Mouse (Mus musculus) embryonic facial prominence, embryonic 13.5 days (tissue): ENCODE results near the gene Cyb5r1. TPM values are rescaled to one million over a fixed set of nuclear protein-coding genes. Genes with fewer than 3 reads are reported as not detected.
"Not testable (repeated sequence)": the region's sequence is repeated elsewhere in the genome, so short reads cannot be mapped to it uniquely, and the experiment has no call there.

Source experiments
- ATAC-seq: fragments of 200-750 bp; cut with Nextera tagmentation; 2 replicates; pipeline ENCODE4 v1.8.0; 2017; ENCODE audit warnings: low read depth; ENCODE audit not compliant: insufficient number of reproducible peaks, insufficient read depth, low FRiP score, low TSS enrichment
- H3K27ac ChIP-seq: fragments of 300-500 bp; sonication (generic); 2 replicates; pipeline ENCODE4 v1.5.1; 2015; ENCODE audit warnings: moderate library complexity, mild to moderate bottlenecking, inconsistent platforms
- H3K27me3 ChIP-seq: fragments of 300-500 bp; sonication (generic); 2 replicates; pipeline ENCODE4 v1.6.1; 2015; ENCODE audit warnings: mild to moderate bottlenecking, inconsistent platforms
- H3K36me3 ChIP-seq: fragments of 300-500 bp; sonication (generic); 2 replicates; pipeline ENCODE4 v1.6.1; 2015; ENCODE audit warnings: mild to moderate bottlenecking, inconsistent platforms
- H3K4me1 ChIP-seq: fragments of 300-500 bp; sonication (generic); 2 replicates; pipeline ENCODE4 v1.6.1; 2015; ENCODE audit warnings: inconsistent platforms
- H3K4me2 ChIP-seq: fragments of 300-500 bp; sonication (generic); 2 replicates; pipeline ENCODE4 v1.6.1; 2015; ENCODE audit warnings: moderate library complexity, mild to moderate bottlenecking, inconsistent platforms
- H3K4me3 ChIP-seq: fragments of 300-500 bp; sonication (generic); 2 replicates; pipeline ENCODE4 v1.5.1; 2015; ENCODE audit warnings: mild to moderate bottlenecking, inconsistent platforms
- H3K9ac ChIP-seq: fragments of 300-500 bp; sonication (generic); 2 replicates; pipeline ENCODE4 v1.6.1; 2015; ENCODE audit warnings: mild to moderate bottlenecking, inconsistent platforms
- H3K9me3 ChIP-seq: fragments of 300-500 bp; sonication (generic); 2 replicates; pipeline ENCODE4 v1.6.1; 2016; ENCODE audit warnings: inconsistent platforms
- WGBS: fragments of 180-500 bp; shearing (Covaris S2); methylation state at CpG from one replicate; pipeline ENCODE4 v1.1.7; 2015; ENCODE audit warnings: mixed read lengths; 5-methylcytosine and 5-hydroxymethylcytosine counted together
- polyA plus RNA-seq: library from polyadenylated mRNA; unstranded; fragments of >200 nt; fragmentation: Nextera tagmentation; extraction: Ambion mirVana; gene quantifications from 2 replicates; pipeline ENCODE4 v1.2.1, GENCODE M21; 2015

The Cyb5r1 gene
- polyA plus RNA-seq, 1 experiment from 2014 or later: 34.9 TPM

GRCm38 (mm10) chr1:134415168-134415831, 9.9 kb downstream of the Cyb5r1 start, which contains the start of gene Adipor1:
Gene Adipor1 (plus strand): TSS chr1:134415378.
- H3K36me3 ChIP-seq: peaks cover 16% of the 10 kb centered on the region
- H3K27ac ChIP-seq: peak within 1 kb of the TSS; percentile 97
- peak within 1 kb of the TSS; percentile 86 for H3K4me3 ChIP-seq
- H3K4me2 ChIP-seq: peak within 1 kb of the TSS; percentile 61
- peaks cover 52% of the 10 kb centered on the region for H3K4me1 ChIP-seq
- H3K9me3 ChIP-seq: no peaks in the 10 kb centered on the region
- H3K27me3 ChIP-seq: no peaks in the 10 kb centered on the region
- WGBS: under 1% methylated on average over 67 of the region's 77 CpGs
- H3K9ac ChIP-seq: peak within 1 kb of the TSS; percentile 95
- ATAC-seq: peak; percentile 100

DNA sequence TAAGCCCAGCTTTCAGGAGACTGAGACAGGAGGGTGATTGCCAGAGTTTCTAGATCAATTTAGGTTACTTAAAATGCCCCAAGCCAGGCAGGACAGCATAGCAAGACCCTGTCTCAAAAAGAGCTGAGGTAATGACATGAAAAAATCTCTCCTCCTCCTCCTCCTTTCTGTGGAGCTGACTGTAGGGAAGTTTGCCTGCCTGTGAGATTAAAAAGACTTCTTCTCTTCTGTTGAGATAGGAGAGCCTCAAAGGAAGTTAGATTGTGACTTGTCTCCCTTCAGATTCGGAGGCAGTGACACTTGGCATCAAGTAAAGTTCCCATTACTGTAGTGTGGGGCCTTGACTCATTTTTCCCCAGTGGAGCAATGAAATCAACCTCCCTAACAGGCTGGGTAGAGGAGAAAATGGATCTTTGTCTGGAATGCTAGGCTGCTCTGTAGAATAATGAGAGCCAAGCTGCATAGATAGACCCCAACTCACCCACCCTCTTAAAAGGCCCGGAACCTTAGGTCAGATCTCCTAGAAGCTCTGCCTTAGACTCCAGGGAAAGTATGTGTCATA, 13.1 kb downstream of the Cyb5r1 start:
- 0 out of 2 replicates have a peak overlapping the region, but pooled peaks have one; percentile 28 for H3K27ac ChIP-seq
- no peak for ATAC-seq
- H3K4me2 ChIP-seq: no peak overlapping the region
- peaks cover 55% of the 10 kb centered on the region for H3K4me1 ChIP-seq
- no peaks in the 10 kb centered on the region for H3K9me3 ChIP-seq
- no peak overlapping the region for H3K4me3 ChIP-seq
- 82% methylated on average over 2 of the region's 2 CpGs for WGBS
- H3K36me3 ChIP-seq: peaks cover 9% of the 10 kb centered on the region
- H3K27me3 ChIP-seq: no peaks in the 10 kb centered on the region
- 0 out of 2 replicates have a peak overlapping the region, but pooled peaks have one; percentile 23 for H3K9ac ChIP-seq

- no peaks in the 10 kb centered on the region for H3K9me3 ChIP-seq
- H3K9ac ChIP-seq: no peak overlapping the region
- 55% methylated on average over 1 of the region's 1 CpGs for WGBS
- H3K4me1 ChIP-seq: peaks cover 53% of the 10 kb centered on the region
- no peak for ATAC-seq
- H3K36me3 ChIP-seq: peaks cover 16% of the 10 kb centered on the region
- no peaks in the 10 kb centered on the region for H3K27me3 ChIP-seq
- peak overlapping the region; percentile 28; the same call in 1 of the 2 replicates for H3K27ac ChIP-seq
- no peak overlapping the region for H3K4me2 ChIP-seq
- H3K4me3 ChIP-seq: no peak overlapping the region
Observed at GRCm38 (mm10) chr1:134419176-134419575, 13.8 kb downstream of the Cyb5r1 start.

GRCm38 (mm10) chr1:134419751-134420458, 14.5 kb downstream of the Cyb5r1 start:
- 63% methylated on average over 5 of the region's 5 CpGs for WGBS
- Histone ChIP-seq H3K4me1 (peaks cover 47% of the 10 kb centered on the region), H3K4me2 (peak overlapping the region; percentile 10; the same call in 1 of the 2 replicates), H3K9me3 (no peaks in the 10 kb centered on the region), H3K9ac (no peak overlapping the region), H3K4me3 (no peak overlapping the region), H3K27ac (no peak overlapping the region), H3K27me3 (no peaks in the 10 kb centered on the region), H3K36me3 (peaks cover 23% of the 10 kb centered on the region)
- no peak for ATAC-seq

DNA sequence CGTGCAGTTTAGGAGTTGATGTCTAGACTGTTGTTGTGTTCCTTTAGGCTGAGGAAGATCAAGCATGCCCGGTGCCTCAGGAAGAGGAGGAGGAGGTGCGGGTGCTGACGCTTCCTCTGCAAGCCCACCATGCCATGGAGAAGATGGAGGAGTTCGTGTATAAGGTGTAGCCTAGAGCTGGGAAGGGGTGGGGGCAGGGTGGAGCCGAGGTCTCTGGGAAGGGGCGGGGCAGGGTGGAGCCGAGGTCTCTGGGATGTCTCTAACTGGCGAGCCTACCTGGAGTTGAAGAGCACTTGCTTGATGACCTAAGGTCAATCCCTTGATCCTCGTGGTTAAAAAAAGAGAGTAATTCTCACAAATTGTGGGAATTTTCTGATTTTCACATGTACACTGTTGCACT, 18.6 kb downstream of the Cyb5r1 start:
- Histone ChIP-seq H3K9me3 (no peaks in the 10 kb centered on the region), H3K9ac (no peak overlapping the region), H3K4me3 (no peak overlapping the region), H3K27ac (no peak overlapping the region), H3K36me3 (peaks cover 63% of the 10 kb centered on the region), H3K4me1 (peaks cover 21% of the 10 kb centered on the region), H3K27me3 (no peaks in the 10 kb centered on the region), H3K4me2 (no peak overlapping the region)
- no peak for ATAC-seq
- WGBS: 76% methylated on average over 10 of the region's 10 CpGs

DNA sequence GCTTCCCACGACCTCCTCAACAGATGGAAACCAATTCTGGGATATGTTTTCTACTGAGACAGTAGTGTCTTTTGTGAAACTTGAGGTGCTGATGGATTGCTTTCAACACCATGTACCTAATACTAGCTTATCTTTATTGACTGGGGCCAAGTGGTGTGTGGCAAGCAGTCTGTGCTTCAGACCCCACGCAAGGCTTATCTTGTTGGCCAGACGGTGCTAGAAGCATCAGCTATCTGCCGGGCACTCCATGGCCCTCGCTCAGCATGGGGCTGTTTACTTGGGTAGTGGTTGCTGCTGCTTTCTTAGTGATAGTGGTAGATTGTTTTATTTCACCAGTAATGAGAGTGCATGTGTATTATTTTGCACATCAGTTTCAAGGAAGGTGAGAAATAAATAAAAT, 20.9 kb downstream of the Cyb5r1 start:
- Histone ChIP-seq H3K9ac (no peak overlapping the region), H3K9me3 (no peaks in the 10 kb centered on the region), H3K27ac (no peak overlapping the region), H3K4me2 (no peak overlapping the region), H3K4me1 (no peaks in the 10 kb centered on the region), H3K27me3 (no peaks in the 10 kb centered on the region), H3K36me3 (peaks cover 84% of the 10 kb centered on the region), H3K4me3 (no peak overlapping the region)
- 91% methylated on average over 5 of the region's 5 CpGs for WGBS
- no peak for ATAC-seq

DNA sequence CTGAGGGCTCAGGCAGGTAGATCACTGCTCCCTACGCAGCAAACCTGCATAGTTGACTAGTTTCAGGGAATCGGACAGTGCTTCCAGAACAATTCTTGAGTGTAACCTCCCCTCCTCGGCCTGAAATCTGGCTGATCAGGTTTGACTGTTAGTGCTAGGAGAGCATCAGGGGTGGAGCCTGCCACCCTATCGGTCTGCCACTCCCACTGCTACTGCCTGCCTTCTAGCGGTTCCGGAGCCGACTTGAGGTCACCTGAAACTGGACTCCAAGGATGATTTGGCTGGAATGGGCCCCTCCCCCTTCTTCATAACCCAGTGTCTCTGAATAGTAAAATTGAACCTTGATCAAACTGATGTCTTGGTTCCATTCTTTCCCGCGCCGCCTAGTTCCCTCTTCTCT, 27.6 kb downstream of the Cyb5r1 start:
- Histone ChIP-seq H3K27ac (no peak overlapping the region), H3K27me3 (no peaks in the 10 kb centered on the region), H3K9ac (no peak overlapping the region), H3K9me3 (no peaks in the 10 kb centered on the region), H3K4me3 (no peak overlapping the region), H3K4me2 (no peak overlapping the region), H3K36me3 (peaks cover 55% of the 10 kb centered on the region), H3K4me1 (no peaks in the 10 kb centered on the region)
- ATAC-seq: no peak
- 78% methylated on average over 10 of the region's 10 CpGs for WGBS

DNA sequence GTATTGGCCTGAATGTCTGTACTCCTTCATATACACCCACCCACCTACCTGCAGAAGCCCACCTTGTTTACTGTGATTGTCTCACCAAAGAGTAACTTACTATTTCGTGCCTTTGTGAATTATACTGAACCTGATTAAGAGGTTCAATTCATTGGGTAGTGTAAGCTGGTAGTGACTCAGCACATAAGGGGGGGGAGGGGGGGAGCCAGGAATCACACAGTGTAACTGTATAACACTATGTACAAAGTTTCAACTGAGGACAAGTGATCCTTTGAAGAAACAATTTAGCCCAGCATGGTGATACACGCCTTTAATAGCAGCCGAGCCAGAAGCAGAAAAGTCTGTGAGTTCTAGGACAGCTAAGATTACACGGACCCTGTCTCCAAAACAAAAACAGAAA, 28.1 kb downstream of the Cyb5r1 start:
- no peaks in the 10 kb centered on the region for H3K27me3 ChIP-seq
- no peak for ATAC-seq
- WGBS: 87% methylated on average over 4 of the region's 4 CpGs
- H3K27ac ChIP-seq: no peak overlapping the region
- no peak overlapping the region for H3K9ac ChIP-seq
- H3K9me3 ChIP-seq: no peaks in the 10 kb centered on the region
- no peaks in the 10 kb centered on the region for H3K4me1 ChIP-seq
- H3K4me2 ChIP-seq: no peak overlapping the region
- H3K36me3 ChIP-seq: peaks cover 51% of the 10 kb centered on the region
- no peak overlapping the region for H3K4me3 ChIP-seq

DNA sequence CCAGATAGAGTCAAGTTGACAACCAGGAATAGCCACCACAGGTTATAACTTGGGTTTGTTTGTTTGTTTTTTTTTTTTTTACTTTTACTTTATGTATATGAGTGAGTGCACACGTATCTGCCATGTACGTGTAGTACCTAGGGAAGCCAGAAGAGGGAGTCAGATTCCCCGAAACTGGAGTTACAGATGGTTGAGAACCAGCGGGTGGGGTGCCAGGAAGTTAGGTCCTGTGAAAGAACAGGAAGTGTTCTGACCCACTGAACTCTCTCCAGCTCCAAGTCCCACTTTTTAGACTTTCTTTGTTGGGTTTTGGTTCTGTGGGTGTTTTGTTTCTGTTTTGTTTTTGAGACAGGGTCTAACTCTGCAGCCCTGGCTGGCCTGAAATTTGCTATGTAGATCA, 30.1 kb downstream of the Cyb5r1 start:
- no peak for ATAC-seq
- Histone ChIP-seq H3K9ac (no peak overlapping the region), H3K36me3 (peaks cover 33% of the 10 kb centered on the region), H3K4me3 (no peak overlapping the region), H3K4me2 (no peak overlapping the region), H3K4me1 (no peaks in the 10 kb centered on the region), H3K9me3 (no peaks in the 10 kb centered on the region), H3K27ac (no peak overlapping the region), H3K27me3 (no peaks in the 10 kb centered on the region)
- WGBS: 22% methylated on average over 4 of the region's 4 CpGs

- no peaks in the 10 kb centered on the region for H3K36me3 ChIP-seq
- no peak overlapping the region for H3K4me3 ChIP-seq
- 95% methylated on average over 6 of the region's 6 CpGs for WGBS
- H3K27me3 ChIP-seq: no peaks in the 10 kb centered on the region
- no peak for ATAC-seq
- H3K4me1 ChIP-seq: no peaks in the 10 kb centered on the region
- no peak overlapping the region for H3K27ac ChIP-seq
- no peak overlapping the region for H3K4me2 ChIP-seq
- H3K9ac ChIP-seq: no peak overlapping the region
- H3K9me3 ChIP-seq: no peaks in the 10 kb centered on the region
Observed at GRCm38 (mm10) chr1:134440437-134440836, 35.1 kb downstream of the Cyb5r1 start.

GRCm38 (mm10) chr1:134441737-134442136, 36.4 kb downstream of the Cyb5r1 start:
- not testable (repeated sequence) for H3K4me1 ChIP-seq, H3K9ac ChIP-seq, H3K4me2 ChIP-seq, H3K27ac ChIP-seq, ATAC-seq, H3K4me3 ChIP-seq, H3K36me3 ChIP-seq, H3K9me3 ChIP-seq, H3K27me3 ChIP-seq
- 90% methylated on average over 8 of the region's 10 CpGs for WGBS

- H3K27me3 ChIP-seq: no peaks in the 10 kb centered on the region
- no peak overlapping the region for H3K9ac ChIP-seq
- no peak overlapping the region for H3K4me3 ChIP-seq
- no peak overlapping the region for H3K4me2 ChIP-seq
- no peaks in the 10 kb centered on the region for H3K36me3 ChIP-seq
- 92% methylated on average over 3 of the region's 3 CpGs for WGBS
- ATAC-seq: no peak
- H3K9me3 ChIP-seq: no peaks in the 10 kb centered on the region
- no peak overlapping the region for H3K27ac ChIP-seq
- no peaks in the 10 kb centered on the region for H3K4me1 ChIP-seq
Observed at GRCm38 (mm10) chr1:134442394-134442793, 37.0 kb downstream of the Cyb5r1 start.
